Mouse (Mus musculus): ENCODE measurements around the gene Podxl.
A peak's percentile ranks its signal among the peaks of the same experiment; 100 is the strongest.

Podxl gene

DNA sequence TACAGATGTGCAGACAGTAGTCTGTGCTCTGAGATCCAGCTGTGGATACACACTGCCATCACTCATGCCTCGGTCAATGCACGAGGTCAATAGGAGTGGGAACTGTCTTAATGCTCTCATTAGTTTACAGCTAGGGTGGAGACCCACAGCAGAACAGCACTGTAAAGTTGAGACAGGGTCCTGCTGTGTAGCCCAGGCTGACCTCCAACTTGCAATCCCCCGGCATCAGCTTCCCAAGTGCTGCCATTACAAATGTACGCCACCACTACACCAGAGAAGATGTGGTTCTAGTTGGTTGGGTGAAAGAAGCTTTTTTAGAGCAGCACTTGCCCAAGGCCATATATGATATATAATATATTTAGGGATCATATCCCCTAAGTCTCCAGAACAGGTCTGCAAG is 40.1 kb downstream of the Podxl start:
- DNase-seq (ENCODE audit: low read depth, low spot score): no peak

DNA sequence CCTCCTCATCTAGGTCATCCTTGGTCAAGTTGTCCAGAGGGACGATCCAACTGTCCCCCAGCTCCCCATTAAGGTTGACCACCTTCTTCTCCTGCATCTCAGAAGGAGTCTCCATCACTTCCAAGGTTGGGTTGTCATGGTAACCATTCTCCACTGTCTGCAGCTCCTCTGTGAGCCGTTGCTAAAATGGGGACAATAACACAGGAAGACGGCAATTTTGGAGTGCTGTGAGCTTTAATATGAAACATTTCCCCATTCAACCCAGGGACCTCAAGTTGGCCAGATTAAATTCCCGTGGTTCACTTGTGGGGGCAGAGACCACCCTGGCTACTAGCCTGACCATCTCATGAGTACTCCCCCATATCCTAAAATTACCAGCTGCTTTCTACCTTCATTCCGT is 40.7 kb downstream of the Podxl start:
- DNase-seq (ENCODE audit: low read depth, low spot score): peak; percentile 82

DNA sequence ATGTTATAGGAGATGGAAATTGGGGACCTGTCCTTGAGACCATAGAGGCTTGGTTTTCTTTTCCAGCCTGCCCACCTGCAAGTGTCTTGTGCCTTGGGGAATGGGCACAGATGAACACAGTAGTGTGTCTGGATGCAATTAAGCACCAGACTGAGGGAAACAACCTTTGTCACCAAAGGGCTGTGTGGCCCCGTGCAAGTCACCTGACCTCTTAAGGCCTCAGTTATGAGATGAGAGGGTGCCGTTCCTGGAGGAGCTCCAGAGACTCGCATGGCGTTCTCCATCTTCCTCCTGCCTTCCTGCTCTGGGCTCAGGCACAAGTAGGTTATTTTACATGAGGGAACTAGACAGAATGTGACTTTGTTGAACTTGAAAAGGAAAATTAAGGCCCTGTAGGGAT is 41.3 kb downstream of the Podxl start:
- no peak for DNase-seq (ENCODE audit: low read depth, low spot score)

DNA sequence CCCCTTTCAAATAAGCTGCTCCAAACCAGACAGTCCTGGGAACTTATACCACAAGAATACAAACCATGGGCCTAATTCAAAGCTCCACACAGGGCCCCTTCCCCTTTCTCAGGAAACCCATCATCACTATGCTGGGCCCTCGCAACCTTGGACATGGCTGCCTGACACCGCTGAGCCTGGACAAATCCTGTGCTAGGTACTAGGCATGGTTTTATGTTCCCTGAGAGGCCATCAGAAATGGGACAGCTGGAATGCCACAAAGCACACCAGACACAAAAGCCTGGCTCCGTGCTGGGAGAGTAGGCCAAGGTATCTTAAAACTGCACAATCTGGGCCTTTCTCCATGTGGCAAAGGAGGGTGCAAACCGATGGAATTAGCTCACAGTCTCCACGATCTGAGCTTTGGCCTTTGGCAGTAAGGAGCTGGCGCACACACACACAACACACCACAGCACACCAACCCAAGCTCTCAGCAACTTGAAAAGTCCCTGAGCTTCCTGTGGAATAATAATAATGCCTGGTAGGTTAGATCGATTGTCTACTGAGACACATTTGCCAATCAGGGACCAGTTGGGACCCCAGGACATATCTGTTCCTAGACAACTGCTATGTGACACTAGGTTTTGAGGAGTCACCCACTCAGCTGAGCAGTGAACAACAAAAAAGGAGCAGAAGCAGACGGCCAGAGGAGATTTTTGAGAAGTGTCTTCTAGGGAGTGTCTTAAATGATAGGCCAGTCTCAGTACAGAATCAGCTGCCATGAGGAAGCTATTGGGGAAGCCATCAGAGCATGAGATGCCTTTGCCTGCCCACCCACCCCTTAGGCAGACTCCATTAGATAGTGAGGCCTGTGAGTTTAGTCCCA is 42.1 kb downstream of the Podxl start:
- no peak for DNase-seq (ENCODE audit: low read depth, low spot score)

DNA sequence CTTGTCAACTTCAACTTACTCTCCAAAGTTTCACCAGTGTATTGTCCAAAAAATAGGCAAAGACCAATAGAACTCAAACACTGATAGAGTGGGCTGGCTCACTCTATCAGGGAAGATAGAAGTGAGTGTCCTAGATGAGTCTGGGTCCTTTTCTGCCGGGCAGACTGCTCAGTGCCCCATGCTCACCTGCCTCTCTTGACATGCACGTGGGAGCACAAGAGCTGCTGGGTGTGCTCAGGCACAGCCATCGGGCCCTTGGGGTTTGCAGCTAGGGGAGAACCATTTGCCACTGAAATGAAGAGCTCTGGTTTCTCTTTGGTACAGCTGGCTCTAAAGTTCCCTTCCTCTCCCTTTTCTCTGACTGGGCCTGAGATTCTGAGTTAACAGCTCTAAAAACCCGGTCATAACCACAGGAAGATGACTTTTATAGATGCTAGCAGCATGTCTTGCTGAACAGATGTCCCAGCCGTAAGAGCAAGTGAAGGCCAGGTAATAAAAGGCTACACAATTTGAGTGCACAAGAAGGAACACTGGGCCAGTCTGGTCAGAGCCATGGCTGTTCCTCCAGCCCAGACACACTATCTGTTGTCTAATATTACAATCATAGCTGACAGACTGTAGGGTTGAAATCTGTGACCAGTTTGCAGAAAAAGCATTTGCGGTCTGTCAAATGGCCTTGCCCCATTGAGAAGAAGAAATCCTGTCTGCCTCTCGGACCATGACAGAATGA is 43.1 kb downstream of the Podxl start:
- DNase-seq (ENCODE audit: low read depth, low spot score): no peak

DNA sequence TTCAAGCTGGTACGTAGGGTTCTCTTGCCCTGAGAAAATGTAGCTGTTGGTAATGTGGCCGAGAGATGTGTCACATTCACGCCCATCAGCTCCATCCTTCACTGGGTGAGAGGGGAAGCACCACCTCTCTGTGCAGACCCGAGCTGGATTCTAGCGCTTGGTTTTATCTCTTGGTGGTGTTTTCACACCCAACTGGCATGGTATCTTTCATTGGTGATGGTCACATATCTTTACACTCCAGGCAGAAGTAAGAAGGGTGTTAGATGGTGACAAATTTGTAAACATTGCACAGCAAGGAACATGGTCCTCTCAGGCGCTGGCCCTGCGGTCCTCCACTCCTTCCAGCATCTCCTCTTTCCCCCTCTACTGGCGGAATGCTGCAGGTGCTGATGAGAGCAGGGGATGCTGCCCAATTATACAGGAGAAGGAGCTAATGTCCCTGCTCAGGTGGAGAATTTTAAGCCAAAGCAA is 44.7 kb downstream of the Podxl start:
- no peak for DNase-seq (ENCODE audit: low read depth, low spot score)

DNA sequence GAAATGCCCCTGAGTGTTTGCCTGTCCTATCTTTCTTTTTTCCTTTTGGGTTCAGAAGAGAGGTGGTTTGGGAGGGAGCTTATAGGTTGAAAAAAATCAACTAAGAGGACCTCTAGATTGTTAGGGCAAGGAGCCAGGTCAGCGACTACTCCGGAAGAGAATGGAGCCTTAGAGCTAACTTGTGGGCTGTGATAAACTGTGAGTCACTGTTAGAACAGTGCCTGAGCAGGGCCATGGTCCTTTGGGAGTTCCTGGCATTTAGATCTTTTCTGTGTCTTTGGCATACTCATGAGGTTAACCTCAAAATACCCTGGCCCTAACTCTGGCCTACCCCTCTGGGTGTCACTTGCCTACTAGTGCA is 45.5 kb downstream of the Podxl start:
- DNase-seq (ENCODE audit: low read depth, low spot score): no peak

DNA sequence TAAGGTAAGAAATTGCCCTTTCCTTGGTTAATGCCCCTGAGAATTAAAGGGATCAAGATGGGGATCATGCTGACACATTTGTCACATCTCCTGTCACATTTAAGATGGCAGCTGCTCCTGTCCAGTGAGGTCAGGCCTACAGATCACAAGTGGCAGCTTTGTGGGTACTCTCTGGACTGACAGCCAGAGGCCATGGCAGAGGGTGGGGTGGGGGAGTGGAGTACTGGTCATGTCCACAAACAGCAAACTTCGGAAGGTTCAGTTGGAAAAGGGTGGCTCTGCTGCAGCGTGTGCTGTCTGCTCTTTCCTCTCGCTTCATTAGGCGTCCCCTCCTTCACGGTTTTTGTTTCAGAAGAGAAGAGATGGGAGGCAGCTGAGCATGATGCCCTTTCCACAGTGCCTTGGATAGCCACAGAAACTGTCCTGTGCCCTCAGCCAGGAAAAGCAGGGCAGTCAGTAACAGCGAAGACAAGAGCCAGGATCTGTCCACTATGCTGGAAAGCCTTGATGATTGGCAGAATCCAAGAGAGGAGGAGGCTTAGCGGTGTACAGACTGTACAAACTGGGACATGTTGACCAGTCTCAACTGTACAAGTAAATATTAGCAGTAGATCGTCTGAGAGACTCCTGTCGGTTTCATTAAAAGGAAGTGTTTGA is 46.0 kb downstream of the Podxl start:
- no peak for DNase-seq (ENCODE audit: low read depth, low spot score)

DNA sequence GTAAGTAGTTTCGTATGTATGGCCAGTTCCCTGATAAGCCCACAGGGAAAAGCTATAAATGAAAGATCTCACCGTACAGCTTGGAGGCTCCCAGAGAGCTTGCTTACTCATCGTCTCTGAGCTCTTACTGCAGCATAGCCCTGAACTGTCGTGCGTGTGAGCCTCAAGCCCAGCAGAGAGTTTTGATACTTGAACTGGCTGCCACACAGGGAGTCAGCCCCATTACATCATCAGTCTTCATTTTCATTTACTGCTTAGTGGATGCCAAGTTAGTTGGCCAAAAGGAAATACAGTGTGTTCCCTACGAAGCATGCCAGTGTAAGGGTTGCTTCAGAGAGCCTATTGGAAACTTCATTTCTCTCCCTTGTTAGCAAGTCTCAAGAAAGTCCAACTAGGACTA is 50.1 kb downstream of the Podxl start:
- no peak for DNase-seq (ENCODE audit: low read depth, low spot score)

DNA sequence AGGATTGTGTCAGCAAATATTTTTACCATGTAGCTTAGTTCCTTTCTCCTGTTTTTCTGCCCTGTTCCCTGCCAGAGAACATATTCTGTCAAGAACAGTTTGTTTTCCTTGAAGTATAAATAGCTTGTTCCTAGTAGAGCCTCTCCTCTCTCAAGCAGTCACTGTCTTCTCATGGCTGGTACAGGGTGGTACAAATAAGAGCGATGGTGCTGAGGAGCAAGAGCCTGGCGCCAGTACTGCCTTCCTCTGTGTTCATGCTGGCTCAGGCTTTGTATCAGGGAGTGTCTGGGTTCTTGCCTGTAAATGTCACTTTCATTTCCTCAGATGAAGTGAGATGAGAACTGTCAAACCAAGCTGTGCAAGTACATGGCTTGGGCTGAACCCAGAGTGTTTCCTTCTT is 61.2 kb downstream of the Podxl start:
- peak; percentile 45 for DNase-seq (ENCODE audit: low read depth, low spot score)

DNA sequence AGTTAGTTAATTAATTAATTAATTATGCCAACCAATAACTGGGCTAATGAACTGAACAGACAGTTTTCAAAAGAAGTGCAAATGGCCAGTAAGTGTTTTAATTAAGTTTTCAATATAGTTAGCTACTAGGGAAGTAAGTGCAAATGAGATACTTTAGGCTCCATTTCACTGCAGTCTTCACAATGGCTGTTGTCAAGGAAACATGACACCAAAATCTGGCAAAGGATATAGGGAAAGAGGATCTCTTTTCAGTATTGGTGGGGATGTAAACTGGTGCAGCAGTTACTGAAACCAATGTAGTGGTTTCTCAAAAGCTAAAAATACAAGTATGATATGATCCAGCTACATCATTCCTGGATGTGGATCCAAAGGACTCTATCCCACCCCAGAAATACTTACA is 63.1 kb downstream of the Podxl start:
- no peak for DNase-seq (ENCODE audit: low read depth, low spot score)

DNA sequence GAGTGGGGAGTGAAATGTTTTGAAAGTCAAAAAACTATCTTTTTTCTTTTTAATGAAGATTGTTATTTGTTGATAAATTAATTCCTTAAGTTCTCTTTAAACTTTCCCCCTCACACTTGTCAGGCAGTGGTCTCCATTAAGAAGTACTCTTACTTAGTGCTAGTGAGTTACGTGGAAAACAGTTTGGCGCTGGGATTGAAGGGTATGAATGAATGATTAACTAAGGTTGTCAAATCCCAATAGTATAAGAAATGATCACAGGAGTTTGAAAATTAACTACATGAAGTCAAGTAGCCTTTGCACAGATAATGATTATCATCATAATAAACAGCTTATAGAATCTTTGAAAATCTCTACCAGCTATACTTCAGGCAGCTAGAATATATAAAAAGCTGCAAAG is 63.5 kb downstream of the Podxl start:
- DNase-seq (ENCODE audit: low read depth, low spot score): no peak

DNA sequence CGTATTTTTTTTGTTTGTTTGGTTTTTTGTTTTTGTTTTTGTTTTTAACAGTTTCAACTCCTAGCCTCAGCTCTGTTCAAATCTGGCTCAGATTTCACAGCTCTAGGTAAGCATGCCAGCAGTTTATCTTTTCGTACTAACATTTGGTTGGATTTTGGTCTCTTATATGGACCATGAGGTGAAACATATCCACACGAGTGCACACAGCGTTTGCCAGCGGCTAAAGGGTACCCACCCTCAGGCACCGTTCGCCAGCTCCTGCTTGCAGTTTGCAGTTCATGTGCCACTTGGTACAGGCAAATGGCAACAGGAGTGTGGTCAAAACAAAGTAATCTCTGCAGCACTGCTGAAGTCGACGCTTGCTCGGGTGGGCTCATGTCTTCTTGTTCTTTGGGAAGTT is 63.9 kb downstream of the Podxl start:
- no peak for DNase-seq (ENCODE audit: low read depth, low spot score)

DNA sequence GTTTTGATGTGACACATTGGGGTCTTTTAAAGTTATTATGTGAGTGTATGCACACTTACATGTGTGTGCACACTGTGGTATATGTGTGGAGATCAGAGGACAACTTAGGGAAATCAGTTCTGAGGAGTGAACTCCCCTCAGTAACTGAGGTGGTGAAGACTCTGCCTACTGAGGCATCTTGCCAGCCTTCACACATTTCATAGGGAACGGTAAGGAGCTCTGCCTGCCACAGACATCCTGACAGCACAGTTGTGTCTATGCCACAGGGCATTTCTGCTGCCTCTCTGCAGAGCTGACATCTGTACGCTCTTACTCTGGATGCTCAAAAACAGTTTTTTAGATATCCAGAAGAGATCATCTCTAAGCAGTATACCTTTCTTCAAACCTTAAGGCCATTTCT is 67.6 kb downstream of the Podxl start:
- no peak for DNase-seq (ENCODE audit: low read depth, low spot score)

DNA sequence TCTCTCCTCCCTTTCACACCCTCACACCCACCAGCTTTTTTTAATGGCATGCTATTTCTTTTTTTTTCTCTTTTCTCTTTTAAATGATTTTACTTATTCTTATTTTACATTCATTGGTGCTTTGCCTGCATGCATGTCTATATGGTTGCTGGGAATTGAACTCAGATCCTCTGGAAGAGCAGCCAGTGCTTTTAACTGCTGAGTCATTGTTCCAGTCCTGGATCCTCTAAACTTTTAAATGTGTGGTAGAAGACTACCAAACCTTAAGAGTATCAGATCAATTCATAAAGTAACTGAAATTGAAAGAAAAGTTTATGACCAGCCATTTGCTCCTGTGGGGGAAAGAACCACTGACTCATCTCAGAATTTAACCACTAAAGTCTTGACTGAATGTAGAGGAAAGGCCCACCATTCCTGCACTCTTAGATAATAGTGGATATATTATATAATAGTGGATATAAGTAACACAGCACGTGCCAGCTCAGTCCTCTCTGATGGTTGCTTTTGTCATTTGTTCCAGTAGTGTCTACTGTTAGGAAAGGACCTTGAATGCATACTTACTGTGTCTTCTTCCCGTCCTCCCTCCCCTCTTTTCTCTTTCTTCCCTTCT is 68.6 kb downstream of the Podxl start:
- no peak for DNase-seq (ENCODE audit: low read depth, low spot score)

DNA sequence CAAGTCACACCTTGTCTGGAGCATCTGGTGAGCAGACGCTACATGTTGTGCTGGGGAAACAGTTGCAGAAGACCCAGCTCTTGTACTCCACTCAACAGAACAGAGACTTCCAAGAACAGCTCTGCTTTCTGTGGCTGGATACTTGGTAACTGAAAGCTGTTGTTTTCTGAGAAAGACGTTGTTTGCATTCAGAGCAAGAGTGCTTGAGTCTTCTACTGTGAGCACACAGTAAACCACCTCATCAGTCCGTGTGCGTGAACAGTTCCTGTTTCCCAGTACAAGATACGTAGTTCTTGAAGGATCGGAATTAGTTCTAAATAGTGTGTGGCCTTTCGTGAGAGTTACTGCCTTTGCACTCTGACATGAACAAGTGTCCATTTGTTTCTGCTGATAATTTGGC is 73.8 kb downstream of the Podxl start:
- DNase-seq (ENCODE audit: low read depth, low spot score): no peak

DNA sequence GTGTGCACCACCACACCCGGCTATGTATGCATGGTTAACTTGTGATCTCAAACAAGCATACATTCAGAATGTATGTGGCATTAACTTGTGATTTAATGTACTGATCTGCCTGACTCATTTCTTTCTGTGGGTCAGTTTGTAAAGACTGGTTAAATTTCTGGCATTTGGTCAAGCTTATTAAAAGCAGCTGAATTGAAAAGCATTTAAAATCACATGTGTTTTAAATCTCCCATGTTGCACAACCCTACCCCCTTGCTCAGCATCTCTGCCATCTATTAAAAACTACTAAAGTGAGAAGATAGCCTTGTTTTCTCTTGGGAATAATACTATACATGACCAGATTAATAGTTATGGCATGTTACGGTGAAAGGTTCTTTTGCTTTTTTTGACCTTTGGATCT is 77.2 kb downstream of the Podxl start:
- DNase-seq (ENCODE audit: low read depth, low spot score): no peak

DNA sequence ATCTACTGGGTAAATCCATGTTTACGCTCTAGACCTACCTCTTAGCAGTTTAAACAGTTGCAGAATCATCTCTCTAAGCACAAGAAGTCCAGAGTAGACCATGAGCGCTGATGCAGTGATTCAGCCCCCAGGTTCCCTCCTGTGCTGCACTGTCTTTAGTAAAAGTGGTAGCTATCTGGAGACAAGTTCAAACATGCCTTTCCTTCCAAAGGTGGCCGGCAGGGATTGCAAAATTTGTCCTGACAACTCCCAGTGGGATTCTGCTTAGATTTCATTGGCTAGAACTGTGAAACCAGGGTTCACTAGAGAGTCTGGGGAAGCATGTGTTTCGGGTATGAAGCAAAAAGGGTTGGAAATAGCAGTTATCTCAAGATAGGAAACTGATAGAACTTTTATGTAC is 83.8 kb downstream of the Podxl start:
- DNase-seq (ENCODE audit: low read depth, low spot score): no peak

DNA sequence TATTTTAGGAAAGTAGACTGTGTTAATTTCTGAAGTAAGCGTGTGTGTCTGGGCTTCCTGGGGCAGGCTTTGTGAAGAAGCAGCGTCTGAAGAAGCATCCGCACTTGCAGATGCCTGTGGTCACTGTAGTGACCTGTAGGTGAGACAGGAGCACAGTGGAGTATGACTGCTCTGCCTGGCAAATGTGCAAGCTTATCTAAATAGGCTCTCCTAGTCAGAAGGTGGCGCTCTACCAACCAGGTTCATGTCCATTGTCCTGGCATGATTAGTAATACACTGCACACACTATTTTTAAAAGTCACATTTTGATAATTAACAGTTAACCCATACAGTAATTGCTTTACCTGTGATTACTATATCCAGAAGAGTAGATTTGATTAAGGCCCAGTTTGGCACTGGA is 85.6 kb downstream of the Podxl start:
- no peak for DNase-seq (ENCODE audit: low read depth, low spot score)

Data from telencephalon, adult 2 months (tissue).